Mouse (Mus musculus): ENCODE measurements around the gene Pls3.

DNA sequence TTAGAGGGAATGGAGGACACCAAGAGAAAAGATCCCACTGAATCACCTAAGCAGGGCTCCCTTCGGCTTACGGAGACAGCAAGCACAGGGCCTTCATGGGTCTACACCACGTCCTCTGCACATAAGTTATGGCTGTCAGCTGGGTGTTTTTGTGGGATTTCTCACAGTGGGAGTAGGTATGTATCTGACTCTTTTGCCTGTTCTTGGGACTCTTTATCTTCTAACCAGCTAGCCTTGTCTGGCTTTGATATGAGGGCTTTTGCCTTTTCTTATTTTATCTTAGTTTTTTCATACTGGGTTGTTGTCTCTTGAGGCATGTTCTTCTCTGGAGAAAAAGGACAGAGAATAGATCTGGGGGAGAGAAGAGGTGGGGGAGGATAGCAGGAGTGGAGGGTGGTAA is 20.7 kb downstream of the Pls3 start:
- TF ChIP-seq POLR2A (IDR thresholded peaks at IDR 0.05; ENCODE audit: borderline replicate concordance, extremely low read depth, insufficient read depth, insufficient read length, poor library complexity, severe bottlenecking) (no peak), CTCF (IDR thresholded peaks at IDR 0.05; ENCODE audit: borderline replicate concordance, extremely low read depth, insufficient read depth, insufficient read length) (no peak)
